Mouse (Mus musculus): Measurements from ENCODE around the gene Tmem174.

The Tmem174 gene

GRCm38 (mm10) chr13:98637145-98637544 is at the start of gene Tmem174:
Gene Tmem174 (minus strand): TSS chr13:98637410.
- DNase-seq (ENCODE audit: low read depth, low spot score): no peak

DNA sequence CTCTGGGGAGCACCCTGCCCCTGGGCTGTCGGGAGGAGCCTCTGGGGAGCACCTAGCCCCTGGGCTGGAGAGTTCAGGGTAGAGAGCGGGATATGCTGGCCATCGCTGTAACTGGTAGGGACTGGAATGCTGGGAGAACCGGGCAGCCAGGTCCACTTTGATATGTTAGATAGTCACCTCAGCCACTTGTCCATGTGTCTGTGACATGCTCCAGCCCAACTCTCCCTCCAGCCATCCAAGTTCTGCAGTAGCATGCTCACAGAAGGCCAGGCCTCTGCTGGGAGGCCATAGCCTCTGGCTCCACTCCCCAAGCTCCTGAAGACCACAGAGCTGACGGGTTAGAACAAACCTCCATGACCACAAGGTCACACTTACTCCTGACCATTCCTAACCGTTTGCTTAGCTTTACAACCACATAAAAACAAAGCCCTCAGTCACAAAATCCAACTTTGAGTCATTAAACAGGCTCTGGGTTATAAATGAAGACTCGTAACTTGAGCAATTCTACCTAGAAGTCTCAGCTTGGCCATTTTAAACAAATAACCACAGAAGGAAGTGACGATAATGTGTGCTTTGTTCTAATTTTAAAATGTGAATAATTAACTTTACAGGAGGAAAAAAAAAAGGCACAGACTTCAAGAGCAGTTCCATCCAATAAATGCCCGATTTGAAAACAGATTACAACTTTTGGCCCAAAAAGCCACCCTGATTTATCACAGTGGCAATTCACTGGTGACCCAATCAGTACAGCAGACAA is 47.1 kb upstream of the Tmem174 start:
- no peak for DNase-seq (ENCODE audit: low read depth, low spot score)

- no peak for DNase-seq (ENCODE audit: low read depth, low spot score)
Measured at GRCm38 (mm10) chr13:98683412-98683811, 46.2 kb upstream of the Tmem174 start.

DNA sequence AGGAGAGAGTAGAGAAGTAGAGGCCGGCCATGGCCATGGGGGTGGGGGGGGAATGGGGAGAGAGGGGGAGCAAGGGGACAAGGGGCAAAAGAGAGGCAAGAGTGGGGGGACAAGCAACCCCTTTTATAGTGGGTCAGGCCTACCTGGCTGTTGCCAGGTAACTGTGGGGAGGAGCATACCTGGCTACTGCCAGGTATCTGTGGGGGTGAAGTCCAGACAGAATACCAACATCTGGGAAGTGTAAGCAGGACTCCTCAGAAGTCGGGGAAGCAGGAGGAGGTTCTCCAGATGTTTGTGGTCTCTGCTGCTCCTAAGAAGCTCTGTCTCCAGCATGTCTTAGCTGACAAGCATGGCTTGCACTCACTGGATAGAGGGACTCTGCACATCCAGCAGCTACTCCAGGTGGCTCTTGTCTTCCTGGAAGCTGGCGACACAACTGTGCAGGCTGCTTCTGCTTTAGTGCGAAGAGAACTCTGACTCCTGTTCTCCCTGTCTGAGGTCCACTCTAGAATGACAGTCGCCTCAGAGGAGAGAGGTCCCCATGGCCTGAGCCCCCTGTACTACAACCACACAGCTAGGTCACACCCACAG is 43.4 kb upstream of the Tmem174 start:
- DNase-seq (ENCODE audit: low read depth, low spot score): no peak

DNA sequence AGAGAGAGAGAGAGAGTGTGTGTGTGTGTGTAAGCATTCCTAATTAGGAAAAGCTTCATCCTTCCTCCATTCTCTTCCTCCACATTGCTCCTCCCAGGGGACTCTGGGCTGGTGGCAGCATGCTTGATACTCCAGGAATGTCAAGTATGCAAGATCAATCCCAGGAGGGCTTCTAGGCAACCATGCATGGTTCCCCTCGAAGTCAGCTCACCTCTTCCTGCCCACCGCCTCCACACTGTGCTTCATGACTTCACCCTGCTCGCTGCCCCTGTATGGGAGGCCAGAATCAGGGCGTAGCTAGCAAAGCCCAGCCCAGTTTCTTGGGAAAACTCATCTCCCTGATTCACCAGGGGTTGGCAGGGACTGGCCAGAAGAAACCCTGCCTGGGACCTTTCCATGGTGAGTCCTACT is 42.4 kb upstream of the Tmem174 start:
- DNase-seq (ENCODE audit: low read depth, low spot score): no peak

- DNase-seq (ENCODE audit: low read depth, low spot score): no peak
Measured at GRCm38 (mm10) chr13:98679230-98679629, 42.0 kb upstream of the Tmem174 start.

DNA sequence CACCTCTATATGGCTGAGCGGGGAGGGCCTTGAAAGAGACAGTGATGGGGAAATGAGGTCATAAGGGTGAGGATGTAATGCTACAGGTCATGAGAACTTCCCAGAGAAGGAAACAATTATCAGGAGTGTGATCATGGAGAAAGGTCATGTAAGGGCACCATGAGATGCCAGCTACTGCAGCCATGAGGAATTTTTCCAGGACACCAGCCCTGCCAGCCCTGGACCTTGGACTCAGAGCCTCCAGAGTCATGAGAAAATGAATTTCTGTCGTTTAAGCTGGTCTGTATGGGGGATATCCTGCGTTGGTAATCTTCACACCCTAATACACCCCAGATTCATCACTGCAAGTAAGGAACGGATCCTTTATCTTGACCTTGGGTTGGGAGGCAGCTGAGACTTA is 36.7 kb upstream of the Tmem174 start:
- no peak for DNase-seq (ENCODE audit: low read depth, low spot score)

DNA sequence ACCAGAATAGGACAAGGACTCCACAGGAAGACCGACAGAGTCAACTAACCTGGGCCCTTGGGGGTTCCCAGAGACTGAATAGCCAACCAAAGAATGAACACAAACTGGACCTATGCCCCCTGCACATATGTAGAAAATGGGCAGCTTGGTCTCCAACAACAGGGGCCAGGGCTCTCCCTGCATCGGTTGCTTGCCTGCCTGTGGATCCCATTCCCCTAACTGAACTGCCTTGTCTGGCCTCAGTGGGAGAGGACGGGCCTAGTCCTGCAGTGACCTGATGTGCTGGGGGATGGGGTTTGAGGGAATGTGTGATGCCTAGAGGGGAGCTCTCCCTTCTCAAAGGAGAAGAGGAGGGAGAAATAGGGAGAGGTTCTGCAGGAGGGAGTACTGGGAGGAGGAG is 32.1 kb upstream of the Tmem174 start:
- DNase-seq (ENCODE audit: low read depth, low spot score): no peak

GRCm38 (mm10) chr13:98667316-98667715 is 30.1 kb upstream of the Tmem174 start:
- DNase-seq (ENCODE audit: low read depth, low spot score): no peak

DNA sequence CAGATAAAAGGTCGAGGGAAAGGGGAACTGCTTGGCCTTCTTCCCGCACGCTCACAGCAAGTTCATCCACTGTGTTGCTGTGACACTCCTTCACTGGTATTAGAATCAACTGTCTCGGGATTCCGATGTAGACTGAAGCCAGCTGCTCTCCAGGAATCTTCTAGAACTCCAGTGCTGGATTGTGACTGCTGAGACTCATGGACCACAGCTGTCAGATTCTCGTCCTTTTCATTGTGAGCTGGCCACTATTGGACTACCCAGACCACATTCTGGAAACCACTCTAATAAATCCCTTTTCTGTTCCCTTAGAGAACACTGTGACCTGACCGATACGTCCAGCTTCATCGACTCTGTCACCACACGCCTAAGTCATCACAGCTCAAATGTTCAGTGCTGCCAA is 28.0 kb upstream of the Tmem174 start:
- DNase-seq (ENCODE audit: low read depth, low spot score): no peak

- DNase-seq (ENCODE audit: low read depth, low spot score): no peak
Measured at GRCm38 (mm10) chr13:98662173-98662675, 25.0 kb upstream of the Tmem174 start.

GRCm38 (mm10) chr13:98656034-98656471 is 18.8 kb upstream of the Tmem174 start:
- no peak for DNase-seq (ENCODE audit: low read depth, low spot score)

DNA sequence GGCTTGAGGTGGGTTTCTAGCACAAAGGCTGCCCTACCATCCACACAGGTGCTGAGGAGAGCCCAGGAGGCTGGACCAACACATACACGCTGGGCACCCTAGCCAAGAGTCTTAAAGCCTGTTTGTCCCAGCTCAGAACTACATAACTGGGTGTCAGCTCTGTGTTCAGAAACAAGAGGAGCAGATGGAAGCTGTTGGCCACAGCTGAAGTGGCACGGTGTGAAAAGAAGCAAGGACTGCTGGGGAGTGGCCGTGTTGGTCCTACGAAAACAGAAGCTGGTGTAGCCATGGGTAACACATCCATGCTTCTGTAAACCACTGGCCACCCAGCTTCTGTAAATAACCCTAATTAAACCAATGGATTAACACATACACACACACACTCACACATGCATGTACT is 18.1 kb upstream of the Tmem174 start:
- no peak for DNase-seq (ENCODE audit: low read depth, low spot score)

- no peak for DNase-seq (ENCODE audit: low read depth, low spot score)
Measured at GRCm38 (mm10) chr13:98654129-98654939, 17.1 kb upstream of the Tmem174 start.

DNA sequence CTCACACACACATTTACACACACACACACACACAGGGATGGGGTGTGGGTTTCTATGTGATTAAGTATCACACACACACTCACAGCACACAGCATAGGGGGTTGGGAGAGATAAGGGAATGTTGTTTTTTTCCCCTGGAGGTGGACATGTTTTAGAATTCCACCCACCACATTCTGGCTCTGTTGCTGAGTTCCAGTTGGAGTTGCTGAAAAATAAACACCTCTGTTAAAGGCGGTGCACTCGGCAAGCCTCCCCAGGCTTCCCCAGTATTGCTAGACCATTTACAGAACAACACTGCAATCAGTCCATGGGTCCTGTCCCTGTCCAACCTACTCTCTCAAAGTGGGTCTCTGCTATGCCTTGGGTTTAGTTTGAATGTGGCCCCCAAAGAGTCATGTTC is 15.0 kb upstream of the Tmem174 start:
- DNase-seq (ENCODE audit: low read depth, low spot score): no peak

- DNase-seq (ENCODE audit: low read depth, low spot score): no peak
Measured at GRCm38 (mm10) chr13:98651228-98651977, 14.2 kb upstream of the Tmem174 start.

GRCm38 (mm10) chr13:98647775-98648568 is 10.8 kb upstream of the Tmem174 start:
- DNase-seq (ENCODE audit: low read depth, low spot score): no peak

GRCm38 (mm10) chr13:98638507-98639166 is 1.4 kb upstream of the Tmem174 start:
- no peak for DNase-seq (ENCODE audit: low read depth, low spot score)

- DNase-seq (ENCODE audit: low read depth, low spot score): no peak
Measured at GRCm38 (mm10) chr13:98636571-98636970, 639 bp downstream of the Tmem174 start.

All from retina, adult 2 months (tissue).